Mouse (Mus musculus): ENCODE results near the gene Hoxc6. TPM values are rescaled to one million over a fixed set of nuclear protein-coding genes. Genes with fewer than 3 reads are reported as not detected.

Hoxc6 gene
- polyA plus RNA-seq, 1 experiment from 2014 or later: 0.16 TPM

DNA sequence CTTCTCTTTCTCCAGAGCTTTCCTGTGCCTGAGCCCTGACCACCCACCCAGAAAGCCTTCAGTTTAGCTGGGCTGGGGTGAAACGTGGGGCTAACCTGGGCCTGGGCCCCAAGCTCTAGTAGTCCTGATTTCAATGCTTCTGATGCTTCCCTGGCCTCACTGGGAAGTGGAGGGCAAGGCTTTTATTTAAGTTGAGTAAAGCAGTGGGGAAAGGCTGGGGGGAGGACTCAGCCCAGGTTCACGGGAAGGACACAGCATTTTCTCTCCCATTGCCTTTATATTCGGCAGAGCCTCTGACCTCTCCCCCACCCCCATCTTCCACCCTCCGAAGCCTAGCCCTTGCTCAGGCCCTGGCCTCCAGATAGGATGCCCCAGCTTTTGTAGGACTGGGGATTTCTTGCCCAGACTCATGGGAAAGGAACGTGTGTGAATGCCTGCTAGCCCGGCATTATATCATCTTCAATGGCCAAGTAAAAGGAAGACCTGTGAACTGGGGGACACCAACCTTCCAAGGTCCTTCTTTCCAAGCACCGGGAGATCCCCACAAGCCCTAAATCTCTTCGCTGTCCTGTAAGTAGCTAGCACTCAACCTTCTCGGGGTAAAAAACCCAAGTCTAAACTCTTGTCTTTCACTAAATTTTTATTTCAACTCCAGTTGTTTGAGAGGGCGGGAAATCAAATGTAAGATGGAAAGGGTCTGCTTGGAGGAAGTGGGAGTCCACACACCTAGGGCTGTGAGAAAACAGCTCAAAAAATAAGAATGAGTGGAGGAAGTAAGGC is 40.8 kb downstream of the Hoxc6 start:
- peaks cover 98% of the 10 kb centered on the region for H3K27me3 ChIP-seq (ENCODE audit: control insufficient read depth, insufficient read depth, low read length)
- H3K4me2 ChIP-seq (ENCODE audit: low read depth, low read length): no peak overlapping the region
- no peak for ATAC-seq (replicated peaks; ENCODE audit: extremely low read depth, insufficient read depth, low FRiP score)
- H3K4me3 ChIP-seq (ENCODE audit: low read length): no peak overlapping the region
- H3K9ac ChIP-seq (ENCODE audit: low read length): no peak overlapping the region
- no peaks in the 10 kb centered on the region for H3K4me1 ChIP-seq (ENCODE audit: control insufficient read depth, insufficient read depth, low read length)
- 24% methylated on average over 10 of the region's 10 CpGs for WGBS
- H3K9me3 ChIP-seq (replicated peaks; ENCODE audit: control insufficient read depth, low read length): no peaks in the 10 kb centered on the region
- no peak overlapping the region for H3K27ac ChIP-seq (ENCODE audit: low read length)
- no peaks in the 10 kb centered on the region for H3K36me3 ChIP-seq (ENCODE audit: control insufficient read depth, insufficient read depth)

DNA sequence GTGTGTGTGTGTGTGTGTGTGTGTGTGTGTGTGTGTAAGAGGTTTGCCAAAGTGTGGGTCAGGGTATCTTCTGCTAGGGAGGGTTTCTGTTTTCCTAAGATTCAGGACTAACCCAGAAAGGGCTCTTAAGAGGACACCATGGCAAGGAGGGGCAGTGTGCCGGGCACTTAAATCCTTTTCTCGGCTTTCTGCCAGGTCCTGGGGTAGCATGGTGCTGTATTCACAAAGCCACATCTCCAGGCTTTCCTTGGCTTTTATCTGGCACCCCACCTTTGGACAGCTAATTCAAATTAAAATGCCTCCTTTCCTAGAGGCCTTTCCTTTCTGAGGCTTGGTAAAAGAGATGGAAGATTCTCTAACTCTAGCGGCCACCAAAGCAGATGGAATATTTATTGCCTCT is 41.6 kb downstream of the Hoxc6 start:
- Histone ChIP-seq H3K27ac (ENCODE audit: low read length) (no peak overlapping the region), H3K4me3 (ENCODE audit: low read length) (no peak overlapping the region), H3K9me3 (replicated peaks; ENCODE audit: control insufficient read depth, low read length) (no peaks in the 10 kb centered on the region), H3K4me2 (ENCODE audit: low read depth, low read length) (no peak overlapping the region), H3K27me3 (ENCODE audit: control insufficient read depth, insufficient read depth, low read length) (peaks cover 98% of the 10 kb centered on the region), H3K36me3 (ENCODE audit: control insufficient read depth, insufficient read depth) (no peaks in the 10 kb centered on the region), H3K9ac (ENCODE audit: low read length) (no peak overlapping the region), H3K4me1 (ENCODE audit: control insufficient read depth, insufficient read depth, low read length) (no peaks in the 10 kb centered on the region)
- no peak for ATAC-seq (replicated peaks; ENCODE audit: extremely low read depth, insufficient read depth, low FRiP score)
- WGBS: 21% methylated on average over 3 of the region's 3 CpGs

- H3K9me3 ChIP-seq (replicated peaks; ENCODE audit: control insufficient read depth, low read length): no peaks in the 10 kb centered on the region
- no peaks in the 10 kb centered on the region for H3K36me3 ChIP-seq (ENCODE audit: control insufficient read depth, insufficient read depth)
- H3K4me2 ChIP-seq (ENCODE audit: low read depth, low read length): no peak overlapping the region
- peaks cover 96% of the 10 kb centered on the region for H3K27me3 ChIP-seq (ENCODE audit: control insufficient read depth, insufficient read depth, low read length)
- H3K4me3 ChIP-seq (ENCODE audit: low read length): no peak overlapping the region
- H3K27ac ChIP-seq (ENCODE audit: low read length): no peak overlapping the region
- 14% methylated on average over 12 of the region's 12 CpGs for WGBS
- no peaks in the 10 kb centered on the region for H3K4me1 ChIP-seq (ENCODE audit: control insufficient read depth, insufficient read depth, low read length)
- ATAC-seq (replicated peaks; ENCODE audit: extremely low read depth, insufficient read depth, low FRiP score): no peak
- H3K9ac ChIP-seq (ENCODE audit: low read length): no peak overlapping the region
Measured at GRCm38 (mm10) chr15:103040601-103041000, 42.5 kb downstream of the Hoxc6 start.

GRCm38 (mm10) chr15:103041613-103042012 is 43.6 kb downstream of the Hoxc6 start:
- Histone ChIP-seq H3K9me3 (replicated peaks; ENCODE audit: control insufficient read depth, low read length) (no peaks in the 10 kb centered on the region), H3K27me3 (ENCODE audit: control insufficient read depth, insufficient read depth, low read length) (peaks cover 93% of the 10 kb centered on the region), H3K27ac (ENCODE audit: low read length) (no peak overlapping the region), H3K9ac (ENCODE audit: low read length) (no peak overlapping the region), H3K4me1 (ENCODE audit: control insufficient read depth, insufficient read depth, low read length) (no peaks in the 10 kb centered on the region), H3K36me3 (ENCODE audit: control insufficient read depth, insufficient read depth) (no peaks in the 10 kb centered on the region), H3K4me3 (ENCODE audit: low read length) (no peak overlapping the region), H3K4me2 (ENCODE audit: low read depth, low read length) (no peak overlapping the region)
- WGBS: 25% methylated on average over 5 of the region's 5 CpGs
- ATAC-seq (replicated peaks; ENCODE audit: extremely low read depth, insufficient read depth, low FRiP score): no peak

DNA sequence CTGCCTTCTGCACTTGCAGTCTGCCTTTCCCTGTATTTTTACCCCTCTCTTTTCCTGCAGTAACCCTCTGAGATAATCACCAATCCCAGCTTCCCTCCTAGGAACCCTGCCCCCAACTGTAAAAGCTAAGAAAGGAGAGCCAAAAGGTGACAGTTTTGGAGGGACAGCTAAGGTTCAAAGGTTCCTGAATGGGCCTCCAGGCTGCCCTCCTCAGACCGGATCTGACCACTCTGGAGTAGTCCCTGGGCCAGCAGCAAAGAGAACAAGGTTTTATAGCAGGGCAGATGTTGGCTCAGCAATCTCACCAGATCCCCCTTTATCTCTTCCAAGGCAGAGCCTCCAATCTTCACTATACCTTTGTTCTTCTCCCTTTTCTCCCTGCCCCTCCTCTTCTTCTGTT is 44.2 kb downstream of the Hoxc6 start:
- Histone ChIP-seq H3K36me3 (ENCODE audit: control insufficient read depth, insufficient read depth) (no peaks in the 10 kb centered on the region), H3K27ac (ENCODE audit: low read length) (no peak overlapping the region), H3K9ac (ENCODE audit: low read length) (no peak overlapping the region), H3K9me3 (replicated peaks; ENCODE audit: control insufficient read depth, low read length) (no peaks in the 10 kb centered on the region), H3K4me1 (ENCODE audit: control insufficient read depth, insufficient read depth, low read length) (no peaks in the 10 kb centered on the region), H3K27me3 (ENCODE audit: control insufficient read depth, insufficient read depth, low read length) (peaks cover 91% of the 10 kb centered on the region), H3K4me2 (ENCODE audit: low read depth, low read length) (no peak overlapping the region), H3K4me3 (ENCODE audit: low read length) (no peak overlapping the region)
- no peak for ATAC-seq (replicated peaks; ENCODE audit: extremely low read depth, insufficient read depth, low FRiP score)
- WGBS: 0% methylated on average over 1 of the region's 1 CpGs

GRCm38 (mm10) chr15:103051670-103052069 is 53.6 kb downstream of the Hoxc6 start:
- no peak overlapping the region for H3K4me2 ChIP-seq (ENCODE audit: low read depth, low read length)
- H3K36me3 ChIP-seq (ENCODE audit: control insufficient read depth, insufficient read depth): no peaks in the 10 kb centered on the region
- 62% methylated on average over 2 of the region's 2 CpGs for WGBS
- H3K4me3 ChIP-seq (ENCODE audit: low read length): no peak overlapping the region
- ATAC-seq (replicated peaks; ENCODE audit: extremely low read depth, insufficient read depth, low FRiP score): no peak
- no peak overlapping the region for H3K27ac ChIP-seq (ENCODE audit: low read length)
- peaks cover 67% of the 10 kb centered on the region for H3K27me3 ChIP-seq (ENCODE audit: control insufficient read depth, insufficient read depth, low read length)
- H3K9me3 ChIP-seq (replicated peaks; ENCODE audit: control insufficient read depth, low read length): no peaks in the 10 kb centered on the region
- H3K4me1 ChIP-seq (ENCODE audit: control insufficient read depth, insufficient read depth, low read length): no peaks in the 10 kb centered on the region
- H3K9ac ChIP-seq (ENCODE audit: low read length): no peak overlapping the region

- no peak for ATAC-seq (replicated peaks; ENCODE audit: extremely low read depth, insufficient read depth, low FRiP score)
- Histone ChIP-seq H3K36me3 (ENCODE audit: control insufficient read depth, insufficient read depth) (no peaks in the 10 kb centered on the region), H3K4me3 (ENCODE audit: low read length) (no peak overlapping the region), H3K9ac (ENCODE audit: low read length) (no peak overlapping the region), H3K4me1 (ENCODE audit: control insufficient read depth, insufficient read depth, low read length) (no peaks in the 10 kb centered on the region), H3K4me2 (ENCODE audit: low read depth, low read length) (no peak overlapping the region), H3K27ac (ENCODE audit: low read length) (no peak overlapping the region), H3K9me3 (replicated peaks; ENCODE audit: control insufficient read depth, low read length) (no peaks in the 10 kb centered on the region), H3K27me3 (ENCODE audit: control insufficient read depth, insufficient read depth, low read length) (peaks cover 73% of the 10 kb centered on the region)
Measured at GRCm38 (mm10) chr15:103053210-103053609, 55.2 kb downstream of the Hoxc6 start.

DNA sequence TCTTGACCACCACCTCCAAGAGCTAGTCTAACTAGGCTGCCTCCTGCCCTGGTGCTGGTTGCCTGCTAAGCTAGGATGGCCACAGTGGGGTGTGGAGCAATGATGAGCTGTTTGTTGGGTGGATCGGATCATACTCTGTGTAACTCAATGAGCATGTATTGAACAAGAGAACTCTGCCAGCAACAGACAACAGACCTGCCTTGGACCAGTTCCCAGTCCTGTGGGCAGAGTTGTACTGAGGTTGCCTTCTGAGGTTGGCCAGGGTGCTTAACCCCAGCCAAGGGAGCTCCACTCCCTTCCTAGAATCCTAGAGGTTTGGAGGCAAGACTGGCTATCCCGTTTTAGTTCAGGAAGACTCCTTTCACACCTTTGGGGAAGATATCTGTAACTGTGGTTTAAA is 58.3 kb downstream of the Hoxc6 start:
- WGBS: 32% methylated on average over 2 of the region's 2 CpGs
- Histone ChIP-seq H3K4me1 (ENCODE audit: control insufficient read depth, insufficient read depth, low read length) (no peaks in the 10 kb centered on the region), H3K4me3 (ENCODE audit: low read length) (no peak overlapping the region), H3K27me3 (ENCODE audit: control insufficient read depth, insufficient read depth, low read length) (peaks cover 84% of the 10 kb centered on the region), H3K36me3 (ENCODE audit: control insufficient read depth, insufficient read depth) (no peaks in the 10 kb centered on the region), H3K9me3 (replicated peaks; ENCODE audit: control insufficient read depth, low read length) (no peaks in the 10 kb centered on the region), H3K9ac (ENCODE audit: low read length) (no peak overlapping the region), H3K4me2 (ENCODE audit: low read depth, low read length) (no peak overlapping the region), H3K27ac (ENCODE audit: low read length) (no peak overlapping the region)
- no peak for ATAC-seq (replicated peaks; ENCODE audit: extremely low read depth, insufficient read depth, low FRiP score)

DNA sequence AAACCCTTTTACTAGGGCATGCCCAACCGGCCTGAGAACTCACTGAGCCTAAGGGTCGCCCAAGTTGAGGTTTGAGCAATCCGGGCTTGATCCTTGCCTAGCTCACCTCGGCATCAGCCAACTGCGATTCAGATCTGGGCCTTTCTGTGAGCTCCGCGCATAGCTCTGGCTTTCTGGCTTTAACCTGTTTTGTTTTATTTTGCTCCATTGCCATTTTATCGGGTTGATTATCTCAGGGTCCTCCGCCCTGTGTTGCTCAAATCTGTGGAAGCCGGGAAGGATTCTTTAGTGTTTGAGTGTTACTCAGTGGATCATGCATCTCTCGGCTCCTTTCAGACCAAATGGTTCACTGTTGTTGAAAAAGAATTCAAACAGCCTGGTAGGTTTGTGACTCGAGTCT is 60.7 kb downstream of the Hoxc6 start:
- 14% methylated on average over 12 of the region's 12 CpGs for WGBS
- H3K4me3 ChIP-seq (ENCODE audit: low read length): no peak overlapping the region
- peaks cover 88% of the 10 kb centered on the region for H3K27me3 ChIP-seq (ENCODE audit: control insufficient read depth, insufficient read depth, low read length)
- H3K4me2 ChIP-seq (ENCODE audit: low read depth, low read length): no peak overlapping the region
- no peaks in the 10 kb centered on the region for H3K9me3 ChIP-seq (replicated peaks; ENCODE audit: control insufficient read depth, low read length)
- H3K9ac ChIP-seq (ENCODE audit: low read length): no peak overlapping the region
- no peaks in the 10 kb centered on the region for H3K36me3 ChIP-seq (ENCODE audit: control insufficient read depth, insufficient read depth)
- no peak for ATAC-seq (replicated peaks; ENCODE audit: extremely low read depth, insufficient read depth, low FRiP score)
- no peak overlapping the region for H3K27ac ChIP-seq (ENCODE audit: low read length)
- no peaks in the 10 kb centered on the region for H3K4me1 ChIP-seq (ENCODE audit: control insufficient read depth, insufficient read depth, low read length)
